Mouse (Mus musculus): Measurements from ENCODE around the gene Acap3.

DNA sequence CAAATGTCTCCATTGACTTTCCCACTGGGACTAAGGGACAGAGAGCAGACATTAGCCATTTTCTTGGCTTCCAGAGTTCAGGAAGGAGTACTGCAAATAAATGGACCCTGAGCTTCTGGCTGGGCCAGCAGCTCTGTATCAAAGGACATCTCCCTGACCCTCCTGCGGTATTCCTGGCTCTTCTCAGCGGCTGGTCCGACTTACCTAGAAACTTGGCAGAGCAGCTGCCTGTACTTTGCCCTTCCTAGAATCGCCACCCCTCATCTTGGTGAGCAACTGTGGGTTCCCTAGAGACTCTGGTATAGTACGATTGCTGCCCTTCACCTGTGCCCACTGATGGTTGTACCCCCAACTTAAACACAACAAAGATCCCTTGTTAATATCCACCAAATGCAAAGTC is 48.4 kb upstream of the Acap3 start:
- TF ChIP-seq CTCF (IDR thresholded peaks at IDR 0.05; ENCODE audit: low read depth, low read length) = no peak
- TF ChIP-seq POLR2A (IDR thresholded peaks at IDR 0.05; ENCODE audit: insufficient read depth, low read length) = no peak
